Mouse (Mus musculus) megakaryocyte-erythroid progenitor cell, adult 5-6 weeks (primary cell): ENCODE results near the gene Psmb4. TPM values are rescaled to one million over a fixed set of nuclear protein-coding genes. Genes with fewer than 3 reads are reported as not detected.
"Not testable (repeated sequence)": the region's sequence is repeated elsewhere in the genome, so short reads cannot be mapped to it uniquely, and the experiment has no call there.

Experiments used
- ATAC-seq: replicated peaks from 2 replicates; pipeline ENCODE4 v1.8.0; 2016; ENCODE audit warnings: mild to moderate bottlenecking, inconsistent platforms; ENCODE audit not compliant: severe bottlenecking, poor library complexity, low FRiP score, low TSS enrichment
- total RNA-seq, 2 experiments: library from RNA; stranded (forward) in 1 of 2; stranded (reverse) in 1 of 2; fragments of 200-1000, 215-1000 nt in 1 of 2; fragments of >200 nt in 1 of 2; fragmentation: Nextera tagmentation in 1 of 2; gene quantifications; 2 replicates each; pipeline ENCODE4 v1.2.3; 2014 to 2017

Gene Psmb4
- total RNA-seq (2014; fragmentation: Nextera tagmentation) (427 and 467 TPM in 2 replicates), total RNA-seq (2017) (212 and 218 TPM in 2 replicates)

- ATAC-seq = peak; percentile 89
Observed at GRCm38 (mm10) chr3:94886316-94887224, at the start of gene Psmb4. TSS of gene Psmb4 (minus strand) at chr3:94886961.

DNA sequence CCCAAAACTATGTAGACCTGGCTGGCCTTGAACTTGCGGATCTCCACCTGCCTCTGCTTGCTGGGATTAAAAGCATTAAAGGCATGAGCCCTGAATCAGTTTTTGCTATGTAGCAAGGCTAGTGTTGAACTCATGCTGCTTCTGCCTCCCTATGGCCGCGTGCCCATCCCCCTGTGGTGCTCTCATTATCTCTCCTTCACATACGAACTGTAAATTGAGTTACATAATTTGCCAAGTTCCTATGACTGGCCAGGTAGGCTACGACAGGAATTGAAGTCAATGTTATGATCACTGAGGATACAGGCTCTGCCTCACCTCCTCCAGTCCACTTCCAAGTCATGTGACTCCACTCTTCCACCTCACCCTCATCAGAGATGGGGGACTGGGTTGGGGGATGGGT lies 49.4 kb upstream of the Psmb4 start:
- ATAC-seq = peak; percentile 51

GRCm38 (mm10) chr3:94935332-94935731 lies 48.6 kb upstream of the Psmb4 start:
- ATAC-seq = not testable (repeated sequence)

GRCm38 (mm10) chr3:94934564-94934963 lies 47.8 kb upstream of the Psmb4 start:
- not testable (repeated sequence) for ATAC-seq

DNA sequence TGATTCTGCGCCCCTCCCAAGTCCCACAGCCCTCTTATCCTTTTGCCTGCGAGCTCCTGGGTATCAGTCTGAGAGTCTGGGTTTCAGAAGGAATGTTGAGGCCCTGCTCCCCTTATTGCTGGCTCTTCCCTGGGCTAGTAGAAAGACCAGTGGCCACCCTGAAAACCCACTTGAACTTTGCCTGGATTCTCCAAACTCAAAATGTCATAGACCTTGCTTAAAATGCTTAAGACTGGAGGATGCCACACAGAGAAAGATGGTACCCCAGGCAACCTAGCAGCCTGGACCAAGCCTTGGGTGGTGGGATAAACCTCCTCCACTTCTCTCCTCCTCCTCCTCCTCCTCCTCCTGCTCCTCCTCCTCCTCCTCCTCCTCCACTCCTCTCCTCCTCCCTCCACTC lies 46.8 kb upstream of the Psmb4 start:
- ATAC-seq = not testable (repeated sequence)

DNA sequence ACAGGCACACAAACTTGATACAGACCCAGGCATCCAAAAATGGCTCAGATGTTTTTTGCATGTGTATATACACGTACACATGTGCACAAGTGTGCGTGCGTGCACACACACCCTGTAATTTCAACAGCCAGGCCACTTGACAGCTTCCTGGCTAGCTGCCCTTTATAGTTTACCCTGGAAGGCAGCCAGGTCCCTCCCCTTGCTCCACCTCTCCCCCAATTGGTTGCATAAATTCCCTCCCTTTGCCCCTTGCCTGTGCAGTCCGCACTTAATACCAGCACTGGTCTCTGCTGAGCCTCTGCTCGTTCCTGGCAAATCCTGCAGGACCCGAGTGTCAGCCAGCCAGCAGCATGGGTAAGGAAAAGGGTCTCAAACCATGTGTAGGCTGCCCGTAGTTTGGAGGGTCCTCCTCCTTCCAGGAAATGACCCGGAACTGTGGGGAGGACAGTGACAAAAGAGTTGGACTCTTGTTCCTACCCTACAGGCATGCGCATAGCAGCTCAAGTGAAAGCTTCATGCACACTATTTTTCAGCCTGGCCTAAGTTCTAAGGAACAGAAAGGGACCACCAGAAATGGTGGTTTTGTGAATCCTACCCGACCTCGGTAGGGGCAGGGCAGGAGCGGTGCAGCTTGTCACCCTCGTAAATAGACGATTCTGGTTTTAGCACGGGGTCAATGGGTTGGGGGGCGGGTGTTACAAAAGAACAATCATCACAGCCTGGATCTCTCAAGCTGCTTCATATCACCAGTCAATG lies 46.2 kb upstream of the Psmb4 start, which contains the start of gene Selenbp1:
Selenbp1 (plus strand) TSS at position 248 of the 756 bp plus-strand sequence.
- ATAC-seq = peak; percentile 53

- not testable (repeated sequence) for ATAC-seq
Observed at GRCm38 (mm10) chr3:94932279-94932678, 45.5 kb upstream of the Psmb4 start.

- peak; percentile 53 for ATAC-seq
Observed at GRCm38 (mm10) chr3:94931427-94932082, 44.8 kb upstream of the Psmb4 start.

DNA sequence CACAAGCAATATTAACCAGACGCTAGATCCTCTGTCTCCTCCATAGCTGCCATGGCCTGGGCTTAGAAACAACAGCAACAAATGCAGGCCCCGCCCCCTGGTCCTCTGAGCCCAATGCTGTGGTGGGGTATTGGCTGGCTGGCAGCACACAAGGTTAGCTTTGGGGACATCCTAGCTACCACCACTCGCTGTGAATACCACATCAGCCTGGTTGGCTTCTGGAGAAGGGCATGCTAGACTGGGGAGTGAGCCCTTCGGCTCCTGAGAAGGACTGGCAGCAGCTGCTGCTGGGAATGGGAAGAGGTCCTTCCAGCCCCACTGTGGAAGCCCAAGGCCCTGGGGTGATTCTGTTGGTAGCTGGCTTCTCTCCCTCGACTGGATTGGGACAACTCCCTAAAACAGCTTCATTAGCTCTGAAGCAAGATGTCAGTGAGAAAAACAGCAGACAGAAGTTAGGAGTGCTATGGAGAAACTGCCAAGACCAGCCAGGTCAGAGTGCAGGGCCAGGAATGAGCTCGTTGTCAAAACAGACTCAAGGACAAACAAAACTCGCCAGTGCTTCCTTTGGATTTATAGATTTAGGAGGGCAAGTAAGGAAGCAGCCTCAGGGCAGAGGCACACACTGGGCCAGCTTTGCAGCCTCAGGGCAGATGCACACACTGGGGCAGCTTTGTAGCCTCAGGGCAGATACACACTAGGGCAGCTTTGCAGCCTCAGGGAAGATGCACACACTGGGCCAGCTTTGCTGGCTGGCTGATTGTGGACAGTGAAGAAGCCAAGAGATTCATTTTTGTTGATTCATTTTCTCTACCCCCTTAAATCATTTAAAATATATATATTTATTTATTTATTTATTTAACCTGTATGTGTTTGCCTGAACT lies 43.9 kb upstream of the Psmb4 start:
- not testable (repeated sequence) for ATAC-seq

DNA sequence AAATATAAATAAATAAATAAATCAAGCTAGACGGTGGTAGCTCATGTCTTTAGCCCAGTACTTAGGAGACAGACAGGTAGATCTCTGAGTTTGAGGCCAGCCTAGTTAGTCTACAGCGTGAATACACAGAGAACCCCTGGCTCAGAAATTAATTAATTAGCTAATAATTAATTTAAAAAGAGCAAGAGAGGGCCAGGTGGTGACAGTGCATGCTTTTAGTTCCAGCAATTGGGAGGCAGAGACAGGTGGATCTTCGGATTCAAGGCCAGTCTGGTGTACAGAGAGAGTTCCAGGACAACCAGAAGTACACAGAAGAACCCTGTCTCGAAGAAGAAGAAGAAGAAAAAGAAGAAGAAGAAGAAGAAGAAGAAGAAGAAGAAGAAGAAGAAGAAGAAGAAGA lies 42.2 kb upstream of the Psmb4 start:
- not testable (repeated sequence) for ATAC-seq

DNA sequence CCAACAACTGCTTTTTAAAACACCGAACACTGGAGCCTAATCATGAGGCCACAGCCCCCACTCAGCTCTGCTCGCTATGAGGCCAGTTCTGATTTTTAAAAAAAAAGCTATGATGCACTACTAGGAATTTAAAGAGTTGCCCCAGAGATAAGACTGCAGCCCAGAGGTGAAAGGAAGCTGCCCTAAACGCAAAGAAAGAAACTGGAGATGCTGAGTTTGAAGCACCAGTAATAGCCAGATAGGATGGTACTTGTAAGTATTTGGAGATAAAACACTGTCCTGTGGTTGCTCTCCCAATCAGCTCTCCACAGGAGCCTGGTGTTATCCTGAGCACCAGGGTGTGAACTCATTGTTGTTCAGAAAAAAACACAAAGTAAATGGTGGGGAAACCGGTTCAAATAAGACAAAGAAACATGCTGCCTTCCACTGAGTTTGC lies 39.6 kb upstream of the Psmb4 start:
- ATAC-seq = peak; percentile 95

GRCm38 (mm10) chr3:94924688-94925087 lies 37.9 kb upstream of the Psmb4 start:
- no peak for ATAC-seq

DNA sequence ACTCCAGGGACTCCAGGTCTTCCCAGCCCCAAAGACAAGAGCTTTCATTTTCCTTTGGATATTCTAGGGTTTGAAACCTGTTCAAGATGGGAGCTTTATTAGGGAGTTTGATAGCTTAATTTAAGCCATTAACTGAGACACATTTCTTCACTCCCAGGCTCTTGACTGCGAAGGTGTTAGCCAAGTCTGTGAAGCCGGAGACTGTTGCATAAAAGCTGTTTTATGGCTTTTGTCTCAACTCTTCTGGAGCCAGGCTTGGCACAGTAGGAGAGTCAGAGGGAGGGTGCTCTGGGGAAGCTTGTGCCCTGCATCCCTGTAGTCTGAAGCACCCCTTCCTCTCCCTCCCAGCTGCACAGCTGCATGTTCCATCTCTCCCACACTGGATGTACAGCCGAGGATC lies 35.6 kb upstream of the Psmb4 start:
- no peak for ATAC-seq

- no peak for ATAC-seq
Observed at GRCm38 (mm10) chr3:94921104-94921503, 34.3 kb upstream of the Psmb4 start.

DNA sequence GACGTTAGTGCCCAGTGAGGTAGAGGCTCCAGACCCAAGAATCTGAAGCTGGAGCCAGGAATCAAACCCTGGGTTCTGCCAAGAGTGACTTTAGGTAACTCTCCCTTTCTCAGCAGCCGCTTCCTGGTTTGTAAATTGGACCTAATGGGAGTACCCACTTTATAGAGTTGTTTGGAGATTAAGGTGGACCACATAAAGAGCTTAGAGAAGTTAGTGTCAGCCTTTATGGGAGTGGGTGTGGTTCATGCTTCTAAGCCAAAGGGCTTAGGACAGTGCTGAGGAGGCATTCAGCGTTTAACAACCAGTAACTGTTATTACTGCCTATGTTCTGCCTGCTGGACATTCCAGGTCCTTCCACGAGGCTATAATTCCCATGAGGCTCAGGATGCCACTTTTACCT lies 32.1 kb upstream of the Psmb4 start:
- no peak for ATAC-seq

GRCm38 (mm10) chr3:94917816-94918361 lies 31.1 kb upstream of the Psmb4 start:
- ATAC-seq = peak; percentile 76

DNA sequence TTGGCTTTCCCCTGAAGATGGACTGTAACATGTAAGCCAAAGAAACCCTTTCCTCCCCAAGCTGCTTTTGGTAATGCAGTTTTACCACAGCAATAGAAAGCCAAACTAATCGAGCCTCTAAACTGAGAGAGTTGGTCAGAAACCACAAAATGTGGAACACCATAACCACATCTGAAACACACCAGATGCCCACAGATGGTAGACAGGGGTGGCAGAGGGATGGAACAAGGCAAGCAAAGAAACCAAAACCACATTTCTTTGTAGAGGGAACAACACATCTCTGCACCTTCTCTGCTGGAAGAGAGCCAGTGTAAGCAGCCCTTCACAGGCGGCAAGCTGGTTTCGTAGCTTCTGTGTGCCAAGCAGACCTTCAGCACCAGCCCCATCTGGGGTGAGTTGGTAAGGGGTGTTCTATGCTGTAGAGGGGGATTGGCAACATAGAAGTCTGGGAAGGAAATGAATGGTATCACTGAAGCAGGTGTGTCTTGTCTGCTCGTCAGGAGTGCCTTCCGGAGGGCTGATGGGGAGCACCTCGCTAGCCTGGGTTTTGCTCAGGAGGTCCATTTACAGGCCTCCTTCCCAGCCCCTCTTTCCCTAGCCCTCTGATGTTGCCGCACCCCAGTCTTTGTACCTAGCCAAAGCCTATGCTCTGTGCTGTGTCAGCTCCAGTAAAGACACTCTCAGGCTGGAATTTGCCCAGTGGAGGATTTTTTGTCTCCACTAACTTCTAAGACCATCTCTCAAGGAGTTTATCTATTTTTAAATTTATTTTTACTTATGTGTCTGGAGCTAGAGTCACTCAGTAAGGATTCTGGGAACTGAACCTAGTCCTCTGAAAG lies 29.4 kb upstream of the Psmb4 start:
- peak; percentile 36; the same call in 1 of the 2 replicates for ATAC-seq

GRCm38 (mm10) chr3:94913801-94914200 lies 27.0 kb upstream of the Psmb4 start:
- no peak for ATAC-seq
